Mouse (Mus musculus): ENCODE data around the gene Sema7a.
A peak's percentile ranks its signal among the peaks of the same experiment; 100 is the strongest.

Gene Sema7a

DNA sequence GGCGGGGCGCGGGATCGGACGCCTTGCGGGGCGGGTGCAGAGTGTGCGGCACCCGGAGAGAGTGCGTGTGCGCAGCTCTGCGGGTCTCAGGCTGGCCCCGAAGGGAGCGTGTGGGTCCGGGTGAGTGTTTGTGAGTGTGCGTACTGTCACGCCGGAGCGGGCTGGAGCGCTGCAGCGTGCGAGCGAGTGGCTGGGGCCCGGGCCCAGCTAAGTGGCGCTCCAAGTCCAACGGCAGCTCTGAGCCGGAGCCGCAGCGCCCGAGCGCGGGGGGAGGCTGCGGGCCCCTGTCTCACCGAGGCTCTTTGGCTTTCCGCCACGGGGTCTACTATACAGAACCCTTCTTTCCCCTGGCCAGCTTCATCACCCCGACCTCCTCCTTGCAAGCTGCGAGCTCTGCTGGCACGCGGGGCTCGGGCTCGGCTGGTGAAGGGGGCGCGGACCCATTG is 460 bp downstream of the Sema7a start:
- no peak for DNase-seq

DNA sequence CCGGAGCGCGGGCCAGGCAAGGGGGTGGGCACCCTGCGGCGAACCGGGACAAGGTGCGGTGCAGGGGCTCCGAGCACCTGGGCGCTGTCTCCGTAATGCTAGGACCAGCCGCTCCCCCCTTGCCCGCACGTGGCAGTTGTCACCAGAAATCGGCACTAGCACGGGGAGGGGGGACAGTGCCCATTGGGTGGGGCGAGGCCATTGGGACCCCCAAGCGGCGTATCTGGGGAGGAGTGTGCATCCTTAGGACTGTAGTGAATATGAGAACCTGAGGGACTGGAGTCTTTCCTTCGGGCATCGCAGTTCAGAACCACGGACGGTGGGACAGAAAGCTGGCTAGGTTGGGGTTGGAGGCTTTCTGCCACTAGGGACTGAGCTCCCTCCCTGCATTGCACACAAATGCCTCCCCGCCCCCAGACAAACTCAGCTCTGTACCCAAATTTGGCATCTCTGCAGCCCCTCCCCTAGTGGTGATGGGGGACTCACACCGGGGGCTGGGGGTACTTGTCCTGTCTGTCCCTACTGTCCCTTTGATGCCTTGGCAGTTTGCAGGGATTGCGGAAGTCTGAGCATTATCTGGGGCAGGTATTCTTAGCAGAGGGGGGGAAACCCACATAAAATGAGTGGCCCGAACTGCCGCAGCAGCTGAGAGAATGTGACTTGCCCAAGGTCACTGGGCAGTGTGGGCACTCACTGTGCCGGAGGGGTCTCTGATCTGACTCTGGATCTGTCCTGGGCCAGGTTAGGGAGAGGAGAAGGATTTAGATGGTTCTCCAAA is 1.1 kb downstream of the Sema7a start:
- no peak for DNase-seq

DNA sequence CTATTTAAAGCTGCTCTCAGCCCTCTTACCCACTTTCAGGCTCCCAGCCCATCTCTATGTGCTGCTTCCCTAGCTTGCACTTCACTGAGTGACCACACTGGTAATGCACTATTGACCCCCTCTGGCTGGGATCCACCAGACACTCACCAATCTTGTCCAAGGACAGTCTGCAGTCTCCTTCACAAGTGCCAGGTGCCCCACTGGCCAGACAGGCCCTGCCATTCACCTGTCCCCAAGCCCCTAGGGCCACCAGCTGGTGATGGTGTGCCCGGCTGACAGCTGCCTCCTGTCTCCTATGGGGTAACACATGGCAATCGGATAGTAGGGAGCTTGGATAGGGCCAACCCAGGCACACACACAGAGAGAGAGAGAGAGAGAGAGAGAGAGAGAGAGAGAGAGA is 2.1 kb downstream of the Sema7a start:
- DNase-seq = no peak

DNA sequence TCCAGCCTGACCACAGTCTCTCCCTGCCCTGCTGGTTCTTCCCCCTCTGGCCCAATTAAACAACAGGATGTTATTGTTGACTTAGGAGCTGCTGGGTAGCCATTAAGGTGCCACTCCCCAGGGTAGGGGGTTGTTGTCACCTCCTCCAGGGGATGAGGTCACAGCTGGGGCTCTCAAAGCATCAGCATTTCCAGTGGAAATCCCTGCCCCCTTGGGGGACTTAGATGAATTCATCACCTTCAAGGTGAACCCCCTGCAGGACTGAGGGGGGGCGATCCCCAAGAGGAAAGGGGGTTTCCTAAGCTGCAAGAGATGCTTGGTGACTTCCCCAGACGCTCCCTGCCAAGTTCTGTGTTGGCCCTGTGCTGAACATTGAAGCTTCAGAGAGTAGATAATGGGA is 3.2 kb downstream of the Sema7a start:
- no peak for DNase-seq

DNA sequence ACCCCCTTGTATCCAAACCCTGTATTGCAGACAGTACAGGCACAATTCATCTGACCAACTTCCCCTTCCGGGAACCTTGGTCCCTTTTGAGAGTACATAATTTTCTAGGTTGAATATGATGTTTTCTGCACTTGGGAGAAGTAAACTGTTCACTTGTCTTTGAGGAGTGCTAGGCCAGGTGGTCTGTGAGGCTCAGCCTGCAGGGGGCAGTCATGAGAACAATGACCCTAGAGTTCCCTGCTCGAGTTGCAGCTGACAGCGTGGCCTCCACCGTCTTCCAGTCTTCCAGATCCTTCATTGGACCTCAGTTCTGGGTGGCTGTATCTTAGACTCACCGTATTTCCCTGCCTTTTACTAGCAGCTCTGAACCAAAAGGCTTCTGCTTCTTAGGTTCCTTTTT is 4.7 kb downstream of the Sema7a start:
- DNase-seq = peak; percentile 65

DNA sequence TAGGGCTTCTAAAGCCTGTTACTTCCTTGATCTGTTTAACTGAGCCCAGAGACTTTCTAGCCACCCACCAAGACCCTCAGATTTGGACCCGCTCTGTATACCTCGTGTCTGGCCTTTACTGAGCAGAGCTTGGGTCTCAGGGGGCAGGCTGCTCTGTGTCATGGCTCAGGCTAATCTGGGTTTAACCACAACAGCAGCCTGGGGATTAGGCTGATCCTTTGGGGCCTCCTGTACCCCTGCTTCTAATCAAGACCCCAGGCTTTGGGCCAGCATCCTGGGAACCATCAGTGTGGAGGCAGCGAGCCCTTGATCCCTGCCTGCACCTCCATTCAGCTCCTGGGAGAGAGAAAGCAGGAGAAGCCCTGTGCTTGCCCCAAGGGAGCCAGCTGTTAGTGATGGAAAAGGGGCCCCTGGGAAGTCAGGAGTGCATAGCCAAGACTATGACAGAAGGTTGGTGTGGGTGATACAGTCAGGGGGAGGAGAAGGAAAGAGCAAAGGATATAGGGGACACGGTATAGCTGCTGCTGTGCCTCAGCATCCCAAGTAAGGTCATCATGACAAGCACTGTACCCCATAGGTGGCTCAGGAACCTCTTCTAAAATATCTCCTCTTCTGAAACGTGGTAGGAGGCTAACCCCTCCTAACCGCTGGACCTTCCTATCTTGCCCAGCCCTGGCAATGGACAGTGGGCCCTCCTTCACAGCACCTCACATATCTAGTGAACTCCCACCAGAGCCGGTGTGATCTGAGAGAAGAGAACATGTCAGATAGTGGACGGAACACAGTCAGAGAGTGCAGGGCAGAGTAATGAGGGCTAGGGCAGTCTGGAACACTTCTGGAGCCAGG is 6.1 kb downstream of the Sema7a start:
- DNase-seq = no peak

DNA sequence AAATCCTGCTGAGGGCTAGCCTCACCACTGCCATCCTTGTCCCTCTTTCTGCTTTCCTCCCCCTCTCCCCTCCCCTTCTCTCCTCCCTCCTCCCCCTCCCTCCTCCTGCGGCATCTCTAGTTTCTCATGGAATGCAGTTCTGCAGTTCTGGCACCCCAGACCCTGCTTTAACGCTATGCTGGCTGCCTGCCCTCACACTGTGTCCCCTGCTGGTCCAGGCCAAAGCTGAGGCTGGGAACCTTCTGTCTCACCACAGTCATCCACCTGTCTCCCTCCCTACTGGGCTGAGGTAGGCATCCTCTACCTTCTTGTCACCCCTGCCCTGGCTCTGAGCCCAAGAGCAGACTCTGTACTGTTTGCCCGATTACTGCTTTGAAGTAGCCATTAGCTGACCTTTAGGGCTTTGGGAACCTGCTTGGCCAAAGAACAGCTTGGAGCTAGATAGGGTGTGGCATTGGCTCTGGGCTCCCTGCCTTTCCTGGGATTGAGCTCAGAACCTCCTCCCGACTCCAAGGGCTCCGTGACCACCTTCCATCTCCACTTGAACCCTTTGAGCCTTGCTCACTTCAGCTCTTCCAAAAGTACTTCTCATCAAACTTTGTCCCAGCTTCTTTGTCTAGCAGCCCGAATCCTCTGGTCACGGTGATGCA is 7.6 kb downstream of the Sema7a start:
- DNase-seq = no peak

DNA sequence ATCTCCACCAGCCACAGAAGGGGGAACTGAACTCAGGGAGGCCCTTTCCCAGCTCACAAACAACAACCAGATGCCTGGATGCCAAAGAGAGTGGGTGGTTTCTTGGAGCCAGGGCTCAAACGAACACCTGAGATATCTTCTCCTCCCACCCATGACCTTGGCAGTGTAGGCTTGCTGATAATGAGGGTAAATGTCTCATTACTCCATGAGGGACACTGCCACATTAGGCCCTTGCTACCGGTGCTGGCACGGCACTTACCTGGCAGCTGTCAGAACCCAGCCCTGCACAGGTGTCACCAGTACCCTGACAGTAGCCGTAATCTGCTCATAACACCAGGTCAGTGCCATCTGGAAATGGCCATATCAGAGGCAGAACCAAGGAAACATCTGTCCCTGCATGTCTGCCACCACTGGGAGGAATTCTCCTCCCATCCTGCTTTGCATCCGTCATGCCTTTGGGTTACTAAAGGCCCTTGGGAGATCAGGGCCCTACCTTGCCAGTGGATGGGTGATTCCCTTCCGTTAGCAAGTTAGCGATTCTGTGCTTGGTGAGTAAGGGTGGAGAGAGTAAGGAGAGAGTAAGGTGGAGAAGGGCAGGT is 8.5 kb downstream of the Sema7a start:
- DNase-seq = no peak

DNA sequence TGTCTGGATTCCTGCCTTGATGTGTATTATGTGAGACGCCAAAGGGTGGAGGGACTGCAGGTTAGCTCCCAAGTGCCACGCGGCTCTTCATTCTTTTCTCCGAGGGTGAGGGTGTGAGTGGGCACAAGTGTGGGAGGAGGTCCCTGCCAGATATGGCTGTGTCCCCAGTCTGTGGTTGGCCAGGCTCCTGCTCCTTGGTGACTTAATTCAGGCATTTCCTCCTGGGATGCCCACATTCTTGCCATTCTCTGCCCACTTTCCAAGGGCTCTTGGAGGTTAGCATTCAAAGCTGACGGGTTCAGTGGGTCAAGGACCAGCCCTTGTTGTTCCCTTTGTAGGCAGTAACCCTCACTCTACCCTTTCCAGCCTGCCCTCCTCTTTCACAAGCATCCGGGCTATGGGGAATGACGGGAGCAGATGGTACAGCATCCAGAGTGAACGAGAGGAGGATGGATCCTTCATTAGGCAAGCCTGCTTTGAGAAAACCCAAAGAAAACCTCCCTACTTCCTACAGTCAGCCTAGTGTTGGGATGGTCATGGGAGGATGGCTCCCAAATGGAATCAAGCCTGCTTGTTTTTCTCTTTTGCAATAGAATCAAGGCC is 9.3 kb downstream of the Sema7a start:
- DNase-seq = no peak

DNA sequence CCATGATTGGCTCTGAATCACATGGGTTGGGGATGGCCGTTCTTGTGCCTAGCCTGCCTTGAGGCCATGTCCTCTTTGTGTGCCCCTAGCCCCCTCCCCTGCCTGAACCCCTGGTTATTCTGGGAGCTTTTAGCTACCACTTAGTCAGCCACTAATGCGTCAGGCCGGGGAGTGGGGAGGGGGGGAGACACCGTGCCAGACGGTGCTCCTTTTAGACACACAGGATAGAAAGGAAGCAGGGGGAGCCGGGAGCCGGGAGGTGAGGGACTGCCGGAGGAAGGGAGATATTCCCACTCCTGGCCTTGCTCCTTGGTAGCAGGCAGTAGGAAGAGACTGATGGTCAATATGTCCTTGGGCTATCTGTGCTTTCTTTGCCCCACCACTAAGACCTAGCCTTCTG is 10.0 kb downstream of the Sema7a start:
- no peak for DNase-seq

DNA sequence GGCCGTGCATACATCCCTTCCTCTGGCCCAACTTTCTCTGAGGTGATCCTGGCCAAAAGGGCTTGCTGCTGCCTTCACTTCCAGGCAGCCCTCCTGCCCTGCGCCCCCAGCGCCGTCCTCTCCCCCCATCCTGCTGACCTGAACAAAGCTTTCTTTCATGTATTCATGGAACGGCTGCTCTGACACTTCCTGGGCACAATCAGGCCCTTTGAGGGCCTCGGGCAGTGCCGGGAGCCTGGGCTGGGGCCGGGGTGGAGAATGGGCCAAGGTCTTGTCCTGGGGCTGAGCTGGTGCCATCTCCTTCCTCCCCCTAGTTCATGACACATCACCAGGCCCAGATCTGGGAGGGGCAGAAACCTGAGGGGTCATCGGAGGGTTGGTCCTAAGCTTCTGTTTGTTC is 10.6 kb downstream of the Sema7a start:
- no peak for DNase-seq

DNA sequence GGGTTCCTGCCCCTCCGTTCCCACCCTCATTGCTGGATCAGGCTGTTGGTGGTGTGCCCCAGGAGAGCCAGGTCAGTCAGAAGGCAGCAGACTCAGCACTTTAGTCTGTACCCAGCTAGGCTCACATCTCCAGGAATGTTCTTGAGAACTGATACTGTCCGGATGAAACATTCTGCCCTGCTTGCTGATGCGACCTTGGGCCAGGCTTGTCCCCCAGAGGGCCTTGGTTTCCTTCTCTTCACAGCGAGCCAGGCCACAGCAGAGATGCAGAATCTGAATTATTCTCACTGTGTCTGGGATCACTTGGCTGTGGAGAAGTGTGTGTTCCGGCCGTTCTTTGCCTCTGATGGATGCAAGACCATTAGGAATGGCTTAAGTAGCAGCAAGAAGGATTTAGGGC is 12.1 kb downstream of the Sema7a start:
- DNase-seq = no peak

DNA sequence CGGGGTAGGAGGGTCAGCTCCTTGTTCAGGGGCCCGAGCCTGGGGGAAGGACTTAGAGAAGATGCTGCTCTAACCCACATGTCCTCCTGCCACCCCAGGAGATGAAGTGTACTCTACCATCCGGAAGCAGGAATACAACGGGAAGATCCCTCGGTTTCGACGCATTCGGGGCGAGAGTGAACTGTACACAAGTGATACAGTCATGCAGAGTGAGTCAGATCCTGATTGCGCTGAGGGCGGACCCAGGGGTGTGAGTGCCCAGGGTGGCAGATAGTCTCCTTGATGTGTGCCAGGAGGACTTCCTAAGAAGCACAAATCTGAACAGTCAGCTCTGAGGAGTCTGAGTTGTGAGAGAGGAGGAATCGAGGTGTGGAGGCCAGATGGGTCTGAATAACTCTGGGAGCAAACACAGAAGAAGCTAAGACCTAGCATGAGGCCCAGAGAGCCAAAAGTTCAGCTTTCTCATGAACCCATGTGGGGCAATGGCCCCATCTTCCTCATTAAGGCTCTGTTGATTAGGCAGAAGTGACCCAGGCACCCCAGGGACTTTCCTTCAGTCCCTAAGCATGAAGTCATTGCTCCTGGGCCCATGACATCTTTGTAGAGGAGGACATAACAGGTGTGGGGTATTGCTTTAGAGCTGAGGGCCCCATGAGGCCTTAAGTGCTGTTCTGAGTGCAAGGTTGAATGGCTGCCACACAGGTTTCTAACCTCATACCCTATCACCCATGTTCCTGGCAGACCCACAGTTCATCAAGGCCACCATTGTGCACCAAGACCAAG is 15.2 kb downstream of the Sema7a start:
- no peak for DNase-seq

DNA sequence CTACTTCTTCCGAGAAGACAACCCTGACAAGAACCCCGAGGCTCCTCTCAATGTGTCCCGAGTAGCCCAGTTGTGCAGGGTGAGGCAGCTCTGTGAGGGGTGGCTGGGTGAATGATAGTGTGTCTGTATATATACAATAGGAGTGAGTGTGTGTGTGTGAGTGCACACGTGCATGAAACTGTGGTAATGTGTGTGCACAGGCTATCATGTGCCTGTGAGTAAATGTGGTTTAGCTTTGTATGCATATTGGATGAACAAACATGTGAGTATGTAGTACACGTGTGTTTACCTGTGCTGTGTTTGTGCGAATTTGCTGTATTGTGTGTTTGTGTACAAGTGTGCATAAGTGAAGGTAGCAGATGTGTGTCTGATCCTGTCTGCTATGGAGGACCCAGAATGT is 15.9 kb downstream of the Sema7a start:
- no peak for DNase-seq

DNA sequence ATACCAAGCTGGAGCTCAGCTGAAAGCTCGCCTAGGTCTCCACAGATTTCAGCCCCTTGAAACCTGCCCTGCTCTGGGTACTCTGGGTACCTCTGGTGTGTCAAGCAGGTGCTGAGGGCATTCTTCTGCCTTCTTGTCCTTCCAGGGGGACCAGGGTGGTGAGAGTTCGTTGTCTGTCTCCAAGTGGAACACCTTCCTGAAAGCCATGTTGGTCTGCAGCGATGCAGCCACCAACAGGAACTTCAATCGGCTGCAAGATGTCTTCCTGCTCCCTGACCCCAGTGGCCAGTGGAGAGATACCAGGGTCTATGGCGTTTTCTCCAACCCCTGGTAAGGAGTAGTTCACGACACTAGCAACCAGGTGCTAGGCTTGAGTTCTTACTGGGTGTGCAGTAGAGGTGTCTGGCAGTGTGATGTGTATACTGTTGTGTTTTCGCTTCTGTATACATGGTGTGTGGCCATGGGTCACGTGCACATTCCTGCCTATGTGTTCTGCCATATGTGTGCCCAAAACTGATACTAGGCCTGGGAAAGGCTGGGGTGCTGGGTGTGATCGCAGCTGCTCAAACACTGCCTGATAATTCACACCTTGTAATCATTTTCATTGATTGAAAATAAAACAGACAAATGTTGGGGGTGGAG is 16.4 kb downstream of the Sema7a start:
- DNase-seq = no peak

DNA sequence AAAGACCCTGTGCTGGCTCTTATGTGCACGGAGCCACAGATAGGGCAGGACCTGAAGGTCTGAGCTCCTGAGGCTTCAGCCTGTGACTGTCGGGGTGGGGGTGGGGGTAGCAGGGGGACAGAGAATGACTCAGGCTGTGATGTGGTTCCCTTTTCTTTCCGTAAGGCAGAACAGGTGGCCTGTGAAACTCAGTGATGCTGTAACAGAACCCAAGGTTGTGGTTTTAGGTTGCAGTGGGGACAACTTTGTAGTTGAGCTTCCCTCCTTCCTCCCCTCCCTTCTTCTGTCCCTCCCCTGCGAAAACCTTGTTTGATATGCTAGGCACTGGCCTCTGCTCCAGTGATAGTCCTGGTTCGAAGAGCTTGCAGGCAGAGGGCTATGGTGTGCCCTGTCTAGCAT is 16.9 kb downstream of the Sema7a start:
- no peak for DNase-seq

DNA sequence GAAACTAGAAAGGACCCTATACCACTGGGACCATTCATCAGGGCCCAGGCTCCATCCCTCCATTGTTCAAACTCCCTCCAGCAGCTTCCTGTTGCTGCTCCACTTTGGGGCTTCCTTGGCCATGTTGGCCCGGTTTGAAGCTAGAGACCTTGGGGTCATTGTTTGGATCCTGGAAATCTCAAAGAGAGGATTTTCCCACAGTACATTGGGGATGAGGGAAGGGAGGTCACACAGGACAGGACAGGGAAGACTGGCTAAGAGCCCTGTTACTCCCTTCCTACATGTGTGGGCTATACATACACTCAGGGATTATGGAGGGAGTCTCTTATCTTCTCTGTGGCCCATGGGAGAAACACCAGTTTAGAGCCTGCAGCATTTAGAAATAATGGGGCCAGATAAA is 18.7 kb downstream of the Sema7a start:
- DNase-seq = no peak

DNA sequence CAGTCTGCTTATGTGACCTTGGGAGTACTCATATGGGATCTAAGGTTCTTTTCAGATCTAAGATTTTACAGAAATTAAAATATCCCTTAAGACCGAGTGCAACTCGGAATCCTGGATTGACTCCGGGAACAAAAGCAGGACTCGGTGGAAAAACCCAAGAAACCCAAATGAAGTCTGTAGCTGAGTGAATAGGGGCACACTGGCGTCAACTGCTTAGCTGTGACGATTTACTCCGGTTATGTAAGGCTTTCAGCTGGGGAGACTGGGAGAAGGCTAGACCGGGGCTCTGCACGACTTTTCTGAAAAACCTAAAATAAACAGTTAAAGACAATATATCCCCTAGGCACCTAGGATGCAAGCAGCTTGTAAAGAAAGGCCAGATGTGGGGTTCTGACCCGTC is 19.5 kb downstream of the Sema7a start:
- DNase-seq = no peak

DNA sequence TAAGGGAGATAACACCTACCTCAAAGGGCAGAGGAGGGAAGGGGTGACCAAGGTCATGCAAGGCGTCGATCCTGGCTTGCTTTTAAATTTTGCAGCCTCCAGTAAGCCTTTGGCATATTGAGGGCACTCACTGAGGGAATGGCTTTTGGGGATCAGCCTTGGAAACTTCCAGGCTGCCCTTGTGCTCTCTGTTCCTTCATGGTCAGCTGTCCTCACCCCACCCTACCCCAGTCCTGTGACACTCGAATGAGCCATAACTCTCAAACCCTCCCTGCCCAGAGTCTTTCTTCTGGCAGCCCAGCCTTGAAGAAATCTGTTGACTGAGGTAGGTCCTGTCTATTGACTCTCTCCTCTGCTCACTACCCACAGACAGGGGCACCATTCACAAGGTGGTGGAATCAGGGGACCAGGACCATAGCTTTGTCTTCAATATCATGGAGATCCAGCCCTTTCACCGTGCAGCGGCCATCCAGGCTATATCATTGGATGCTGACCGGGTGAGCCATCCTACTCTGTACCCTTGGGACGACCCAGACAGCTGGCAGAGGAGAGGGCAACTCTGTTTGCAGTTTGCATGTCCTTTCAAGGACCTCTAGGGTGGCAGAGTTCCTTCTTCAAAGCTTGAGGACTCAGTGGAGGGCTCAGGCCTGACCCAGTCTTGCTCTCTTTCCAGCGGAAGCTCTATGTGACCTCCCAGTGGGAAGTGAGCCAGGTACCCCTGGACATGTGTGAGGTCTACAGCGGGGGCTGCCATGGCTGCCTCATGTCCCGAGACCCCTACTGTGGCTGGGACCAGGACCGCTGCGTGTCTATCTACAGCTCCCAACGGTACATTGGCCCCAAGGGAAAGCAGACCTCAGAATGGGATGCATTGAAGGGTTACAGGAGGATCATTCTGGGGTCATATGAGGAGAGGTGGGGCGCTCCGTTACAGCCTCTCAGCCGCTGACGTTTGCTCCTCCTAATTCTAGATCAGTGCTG is 20.3 kb downstream of the Sema7a start:
- DNase-seq = no peak

DNA sequence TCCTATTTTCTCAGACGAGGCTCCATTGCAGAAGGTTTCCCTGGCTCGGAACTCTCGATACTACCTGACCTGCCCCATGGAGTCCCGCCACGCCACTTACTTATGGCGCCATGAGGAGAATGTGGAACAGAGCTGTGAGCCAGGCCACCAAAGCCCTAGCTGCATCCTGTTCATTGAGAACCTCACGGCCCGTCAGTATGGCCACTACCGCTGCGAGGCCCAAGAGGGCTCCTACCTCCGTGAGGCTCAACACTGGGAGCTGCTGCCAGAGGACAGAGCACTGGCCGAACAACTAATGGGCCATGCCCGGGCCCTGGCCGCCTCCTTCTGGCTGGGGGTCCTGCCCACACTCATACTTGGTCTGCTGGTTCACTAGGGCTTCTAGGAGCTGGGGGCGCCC is 21.3 kb downstream of the Sema7a start:
- DNase-seq = no peak
